Mouse (Mus musculus) kidney, adult 9 months (tissue): ENCODE measurements around the gene Glrp1.
A peak's percentile ranks its signal among the peaks of the same experiment; 100 is the strongest.

ENCODE experiments used
- DNase-seq: peaks from one replicate; pipeline ENCODE4 v3.0.0; 2022

Glrp1 gene

DNA sequence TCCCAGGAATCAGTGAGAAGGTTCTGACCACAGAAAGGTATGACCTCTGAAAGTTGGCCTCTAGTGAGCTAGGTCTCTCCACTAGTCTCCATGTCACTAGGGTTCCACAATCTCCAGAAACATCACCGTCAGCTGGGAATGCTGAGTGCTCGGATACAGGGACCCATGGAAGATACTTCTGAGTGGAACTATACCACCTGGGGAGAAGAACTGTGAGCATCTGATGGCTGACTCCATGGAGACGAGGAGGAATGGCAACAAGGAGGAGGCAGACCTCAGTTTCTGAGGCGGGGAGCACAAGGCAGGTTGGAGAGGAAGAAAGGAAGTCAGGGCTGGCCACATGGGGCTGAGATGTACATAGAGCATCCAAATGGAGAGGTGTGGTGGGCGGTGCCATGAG, 50.2 kb downstream of the Glrp1 start:
- no peak for DNase-seq

DNA sequence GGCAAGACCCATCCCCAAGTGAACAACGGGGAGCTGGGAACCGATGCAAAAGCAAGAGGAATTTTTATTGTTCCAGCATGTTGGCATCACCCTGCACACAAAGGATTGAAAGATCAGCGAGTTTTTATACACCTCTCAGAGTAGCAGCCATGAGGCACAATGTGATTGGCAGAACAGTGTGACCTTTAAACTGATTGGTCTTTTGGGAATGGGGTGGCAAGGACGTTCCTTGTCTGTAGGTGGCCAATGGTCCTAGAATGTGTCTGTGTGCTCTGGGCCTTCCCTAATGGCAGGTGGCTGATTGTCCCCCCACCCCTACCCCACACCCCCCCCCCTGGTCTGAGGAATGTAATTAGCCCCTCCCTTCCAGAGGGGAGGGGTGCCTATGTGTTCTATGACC, 50.7 kb downstream of the Glrp1 start:
- DNase-seq, result no peak

DNA sequence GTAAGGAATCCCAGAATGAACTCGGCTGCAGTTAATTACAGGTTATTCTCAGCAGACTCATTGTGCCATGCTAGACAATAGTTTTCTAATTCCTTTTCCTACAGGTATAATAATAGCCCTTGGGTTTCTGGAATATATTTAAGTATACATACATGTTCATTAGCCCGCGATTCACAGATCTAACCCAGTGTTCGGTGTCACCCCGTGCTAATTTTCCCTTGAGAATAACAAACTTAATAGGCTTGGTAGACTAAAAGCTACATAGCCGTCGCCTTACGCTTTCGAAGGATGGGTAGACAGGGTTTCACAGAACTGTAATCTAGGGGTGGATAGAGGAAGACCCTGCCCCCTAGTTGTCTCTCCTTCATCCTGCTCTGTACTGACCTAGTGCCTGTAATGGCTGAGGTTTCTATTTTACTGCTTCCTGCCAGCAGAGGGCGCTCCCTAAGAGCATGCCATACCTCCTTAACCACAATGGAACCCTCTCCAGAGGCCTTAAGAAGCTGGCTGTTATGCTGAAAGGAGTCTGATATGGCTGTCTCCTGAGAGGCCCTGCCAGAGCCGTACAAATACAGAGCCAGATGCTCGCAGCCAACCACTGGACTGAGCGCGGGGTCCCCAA, 53.3 kb downstream of the Glrp1 start:
- DNase-seq, result peak; percentile 76

DNA sequence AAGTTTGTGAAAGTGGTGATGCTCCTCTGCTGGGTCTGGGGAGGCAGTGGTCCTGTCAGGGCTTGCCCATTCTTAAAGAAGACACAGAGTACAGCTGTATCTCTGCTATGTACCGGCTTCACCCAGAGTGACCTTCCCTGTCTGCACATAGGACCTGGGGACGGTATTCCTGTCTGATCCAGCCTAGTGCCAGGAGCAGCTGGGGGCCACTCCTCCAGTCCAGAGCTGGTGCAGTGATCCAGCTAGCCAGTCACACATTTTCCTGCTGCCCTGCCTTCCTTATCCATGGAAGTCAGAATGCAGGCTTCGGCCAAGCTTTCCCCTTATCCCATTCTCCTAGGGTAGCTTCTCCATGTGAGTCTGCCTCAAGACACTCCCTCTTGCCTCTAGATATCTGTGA, 54.1 kb downstream of the Glrp1 start:
- peak; percentile 40 for DNase-seq

DNA sequence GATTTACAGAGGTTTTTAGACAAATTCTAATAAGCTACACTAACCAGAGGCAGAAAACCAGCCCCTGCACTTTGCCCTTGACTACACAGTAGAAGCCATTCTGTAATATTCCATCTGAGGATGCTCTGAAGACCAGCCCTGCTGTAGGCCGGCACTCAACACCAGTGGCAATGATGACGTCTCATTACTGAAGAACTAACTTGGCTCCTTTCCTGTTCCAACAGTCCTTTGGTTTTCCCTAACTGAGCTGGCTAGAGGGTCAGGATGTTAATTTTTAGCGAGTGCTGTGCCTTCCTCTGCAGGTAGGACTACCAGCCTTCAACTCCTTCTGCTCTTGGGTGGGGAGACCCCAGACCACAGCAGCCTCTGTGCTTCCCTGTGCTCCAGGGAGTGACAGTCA, 55.2 kb downstream of the Glrp1 start:
- peak; percentile 64 for DNase-seq

DNA sequence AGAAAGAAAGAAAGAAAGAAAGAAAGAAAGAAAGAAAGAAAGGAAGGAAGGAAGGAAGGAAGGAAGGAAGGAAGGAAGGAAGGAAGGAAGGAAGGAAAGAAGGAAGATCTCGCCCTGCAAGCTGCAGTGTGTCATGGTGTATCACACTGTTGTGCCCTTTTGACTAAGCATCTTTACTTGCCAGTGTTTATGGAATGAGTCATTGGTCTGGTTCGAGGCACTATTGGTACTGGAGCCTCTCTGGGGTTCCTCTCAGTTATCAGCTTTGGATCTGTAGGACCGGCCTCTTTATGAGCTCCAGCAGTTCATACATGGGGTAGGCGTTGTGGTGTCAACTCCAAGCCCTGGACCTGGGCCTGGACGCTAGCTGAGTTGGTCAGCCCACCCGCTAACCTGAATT, 57.7 kb downstream of the Glrp1 start:
- DNase-seq, result no peak

DNA sequence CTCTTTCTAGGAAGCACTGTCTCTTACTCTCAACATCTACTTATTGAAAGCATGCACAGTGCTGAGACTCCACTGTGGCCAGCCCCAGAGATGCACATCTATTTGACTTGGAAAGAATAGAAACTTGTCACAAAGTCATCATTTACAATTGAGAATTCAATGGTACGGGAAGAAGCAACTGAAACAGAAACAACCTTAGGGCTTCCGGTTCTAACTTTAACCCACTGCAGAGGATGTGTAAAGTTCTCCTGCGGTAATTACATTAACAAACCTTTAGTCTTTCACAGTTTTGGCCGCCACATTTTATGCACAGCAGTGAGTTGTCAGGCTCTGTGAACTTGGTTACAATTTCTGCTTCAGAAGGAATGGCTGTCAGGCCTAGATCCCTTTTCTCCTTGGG, 59.2 kb downstream of the Glrp1 start:
- DNase-seq, result no peak
